Mouse (Mus musculus) spleen, postnatal 14 days (tissue): ENCODE measurements around the gene Fkbp10.

Experiments
- DNase-seq, 2 experiments: peaks; one replicate each; pipeline ENCODE4 v3.0.0; 2021 to 2022; ENCODE audit warnings: low spot score in 2 of 2

The Fkbp10 gene

DNA sequence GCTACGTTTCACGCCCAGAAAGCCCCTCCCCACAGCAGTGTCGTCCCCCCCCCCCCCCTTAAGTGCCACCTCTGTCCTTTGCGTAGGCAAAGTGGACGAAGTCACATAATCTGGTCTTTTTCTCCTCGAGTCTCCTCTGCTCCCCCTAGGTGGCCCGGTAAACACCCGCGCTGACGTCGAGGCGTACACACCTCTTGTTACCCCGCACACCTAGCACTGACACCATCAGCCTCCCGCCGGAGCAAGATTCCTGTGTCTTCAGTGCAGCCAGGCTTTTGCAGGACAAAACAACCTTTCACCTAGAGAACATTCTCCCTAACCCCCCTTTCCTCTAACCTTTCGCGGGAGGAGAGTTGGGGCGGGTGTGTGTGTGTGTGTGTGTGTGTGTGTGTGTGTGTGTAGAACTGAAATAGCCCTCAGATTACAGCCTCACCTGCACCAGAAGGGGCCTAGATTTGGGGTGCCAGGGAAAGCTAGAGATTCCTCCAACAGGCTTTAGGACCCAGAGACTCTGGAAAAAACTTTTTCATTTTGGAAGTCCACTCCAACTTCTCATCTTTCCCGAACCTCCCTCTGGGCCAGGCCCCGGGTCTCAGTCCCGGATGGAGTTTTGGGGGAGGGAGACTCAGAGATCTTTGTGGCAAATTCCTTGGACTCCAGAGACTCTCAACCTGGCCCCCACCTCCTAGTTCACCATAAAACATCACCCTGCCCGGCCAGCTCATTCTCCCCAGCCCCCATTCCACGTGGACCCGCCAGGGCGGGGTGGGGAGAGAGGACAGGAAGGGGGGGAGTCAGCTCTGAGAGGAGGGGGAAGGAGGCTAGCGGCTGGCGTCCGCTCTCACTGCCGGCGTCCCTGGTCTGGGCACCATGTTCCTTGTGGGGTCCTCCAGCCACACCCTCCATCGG, at the start of gene Fkbp10:
Fkbp10 (plus strand) TSS at position 784 of the 909 bp plus-strand sequence.
- DNase-seq = no peak

- DNase-seq = no peak
Observed at GRCm38 (mm10) chr11:100369145-100369544, 46.4 kb upstream of the Fkbp10 start.

DNA sequence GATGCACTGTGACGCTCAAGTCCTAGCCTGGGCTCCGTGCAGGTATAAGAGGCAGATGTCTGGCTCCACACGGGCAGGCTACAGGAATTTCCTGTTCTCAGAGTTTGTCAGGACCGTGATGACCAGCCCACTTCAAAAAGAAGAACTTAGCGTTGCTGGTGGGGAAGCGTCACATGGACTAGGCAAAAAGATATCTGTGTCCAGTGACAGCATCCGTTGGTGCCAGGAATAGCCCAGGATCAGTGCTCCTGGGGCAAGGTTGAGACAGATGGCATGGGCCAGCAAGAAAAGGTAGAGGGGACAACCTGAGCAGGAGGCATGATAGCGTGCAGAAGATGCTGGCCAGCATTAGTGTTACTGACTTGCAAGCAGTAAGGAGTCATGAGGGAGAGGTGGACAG, 45.7 kb upstream of the Fkbp10 start:
- DNase-seq = no peak

- DNase-seq = no peak
Observed at GRCm38 (mm10) chr11:100371981-100372558, 43.4 kb upstream of the Fkbp10 start.

- DNase-seq = no peak
Observed at GRCm38 (mm10) chr11:100375127-100375526, 40.4 kb upstream of the Fkbp10 start.

- DNase-seq = no peak
Observed at GRCm38 (mm10) chr11:100376005-100376404, 39.5 kb upstream of the Fkbp10 start.

DNA sequence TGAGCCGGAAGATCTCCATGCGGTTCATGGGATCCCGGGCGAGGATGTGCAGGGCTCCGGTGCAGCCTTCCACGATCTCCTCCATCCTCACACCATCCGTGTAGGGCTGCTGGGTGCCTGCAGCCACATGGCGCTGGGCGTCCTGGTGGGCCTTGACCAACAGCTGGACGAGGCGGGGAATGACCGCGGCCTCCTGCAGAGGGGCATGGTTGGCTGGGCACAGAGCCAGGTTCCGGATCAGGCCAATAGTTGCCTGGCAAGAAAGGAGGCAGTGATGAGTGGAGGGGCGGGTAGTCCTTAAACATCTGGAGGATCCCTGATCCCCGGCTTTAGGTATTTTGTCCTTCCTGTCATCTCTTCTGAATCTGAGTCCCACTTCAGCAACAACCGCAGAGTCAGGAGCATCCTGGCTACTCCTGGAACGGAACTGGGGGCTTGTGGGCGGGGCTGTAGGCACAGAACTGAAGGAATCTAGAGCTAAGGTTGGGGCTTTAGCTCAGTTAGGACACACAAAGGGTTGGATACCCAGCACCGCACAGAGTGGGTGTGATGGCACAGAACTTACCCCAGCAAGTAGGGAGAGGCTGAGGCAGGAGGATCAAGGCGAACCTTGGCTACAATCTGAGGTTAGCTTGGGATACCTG, 38.6 kb upstream of the Fkbp10 start:
- no peak for DNase-seq

GRCm38 (mm10) chr11:100377989-100378388, 37.5 kb upstream of the Fkbp10 start:
- DNase-seq = no peak

GRCm38 (mm10) chr11:100378446-100378845, 37.1 kb upstream of the Fkbp10 start:
- no peak for DNase-seq

GRCm38 (mm10) chr11:100379311-100379710, 36.2 kb upstream of the Fkbp10 start:
- DNase-seq = no peak

- DNase-seq = no peak
Observed at GRCm38 (mm10) chr11:100382682-100383081, 32.8 kb upstream of the Fkbp10 start.

DNA sequence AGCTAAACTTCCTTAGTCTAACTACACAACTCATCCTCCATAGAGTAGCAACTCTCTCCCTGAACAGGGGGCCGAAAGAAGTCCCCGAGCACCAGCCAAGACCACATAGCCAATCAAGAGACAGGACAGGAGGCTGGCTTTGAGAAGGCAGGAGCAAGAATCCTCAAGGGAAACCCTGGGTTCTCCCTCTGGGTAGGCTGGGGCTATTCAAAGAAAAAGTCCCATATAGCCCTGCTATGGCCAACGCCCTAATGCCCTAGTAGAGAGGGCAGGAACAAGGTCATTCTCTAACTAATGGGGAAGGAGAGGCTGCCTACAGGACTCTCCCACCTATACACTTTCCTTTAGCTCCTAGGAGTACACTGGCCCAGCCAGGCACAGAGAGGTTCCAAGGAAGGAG, 30.5 kb upstream of the Fkbp10 start:
- DNase-seq = no peak

DNA sequence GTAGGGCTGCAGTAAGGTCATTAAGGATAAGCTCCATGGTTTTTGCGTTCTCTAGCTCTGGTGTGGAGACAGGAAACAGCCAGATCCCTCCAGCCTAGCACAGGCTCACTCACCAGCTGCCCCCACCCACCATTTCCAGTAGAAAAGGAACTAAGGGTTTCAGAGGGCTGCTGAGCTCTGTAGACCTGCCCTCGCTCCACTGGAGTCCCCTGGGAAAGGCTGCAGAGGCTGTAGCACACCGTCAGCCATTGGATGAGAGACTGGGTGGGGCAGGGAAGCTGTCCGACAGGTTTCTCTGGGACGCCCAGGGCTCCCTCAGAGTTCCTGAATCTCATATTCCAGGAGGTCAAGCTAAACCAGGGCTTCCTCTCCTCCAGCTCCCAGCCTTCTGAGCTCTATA, 28.9 kb upstream of the Fkbp10 start:
- DNase-seq = no peak

- DNase-seq = no peak
Observed at GRCm38 (mm10) chr11:100387111-100387510, 28.4 kb upstream of the Fkbp10 start.

DNA sequence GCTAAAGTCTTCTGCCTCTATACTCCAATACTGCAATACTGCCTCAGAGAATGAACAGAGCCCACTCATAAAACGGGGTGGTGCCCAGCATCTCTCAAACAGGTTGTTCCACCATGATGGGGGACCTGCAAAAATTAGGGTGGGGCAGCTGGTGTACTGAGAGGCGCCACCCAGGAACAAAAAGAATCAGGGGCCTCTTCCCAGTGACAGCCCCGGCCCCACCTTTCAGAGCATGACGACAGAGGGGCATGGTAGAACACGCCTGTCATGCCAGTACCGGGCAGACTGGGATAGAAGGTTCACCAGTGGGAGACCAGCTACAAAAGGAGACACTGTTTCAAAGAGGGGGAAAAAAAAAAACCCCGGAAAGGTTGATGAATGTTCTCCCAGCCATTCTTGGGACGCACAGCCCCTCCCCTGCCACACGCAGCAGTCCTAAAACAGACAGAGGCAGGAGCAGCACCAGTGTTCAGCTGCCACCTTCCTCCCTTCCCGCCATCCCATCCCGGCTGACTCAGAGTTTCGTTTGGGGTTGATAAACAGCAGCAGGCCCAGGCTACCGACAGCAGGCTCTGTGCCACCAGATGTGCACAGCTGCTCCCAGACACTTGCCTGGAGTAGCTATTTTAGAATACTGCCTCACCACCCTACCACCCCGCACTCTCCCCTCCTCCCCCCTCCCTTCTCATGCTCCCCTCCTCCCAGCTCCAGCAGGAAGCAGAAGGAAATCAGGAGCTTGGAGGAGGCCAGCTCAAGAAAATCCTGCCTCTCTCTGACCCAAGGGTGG, 27.7 kb upstream of the Fkbp10 start:
- DNase-seq = no peak

DNA sequence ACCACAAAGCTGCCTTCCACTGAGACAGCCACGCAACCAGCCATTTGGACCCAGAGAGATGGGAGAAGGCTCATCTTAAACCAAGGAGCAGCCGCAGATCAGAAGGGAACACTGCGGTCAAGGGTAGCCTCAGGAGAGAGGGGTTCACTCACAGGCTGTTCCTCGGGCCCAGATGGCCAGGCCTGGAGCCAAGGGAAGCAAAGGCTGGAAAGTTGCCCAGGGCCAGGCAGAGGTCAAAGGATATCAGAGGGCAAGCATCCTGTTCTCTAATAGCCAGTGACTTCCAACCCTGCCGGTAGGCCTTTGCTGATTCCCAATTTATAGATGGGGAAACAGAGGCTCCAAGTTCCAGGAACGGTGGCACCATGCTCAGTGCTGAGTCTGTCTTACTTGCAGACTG, 26.9 kb upstream of the Fkbp10 start:
- no peak for DNase-seq

- DNase-seq = no peak
Observed at GRCm38 (mm10) chr11:100389931-100390445, 25.5 kb upstream of the Fkbp10 start.

DNA sequence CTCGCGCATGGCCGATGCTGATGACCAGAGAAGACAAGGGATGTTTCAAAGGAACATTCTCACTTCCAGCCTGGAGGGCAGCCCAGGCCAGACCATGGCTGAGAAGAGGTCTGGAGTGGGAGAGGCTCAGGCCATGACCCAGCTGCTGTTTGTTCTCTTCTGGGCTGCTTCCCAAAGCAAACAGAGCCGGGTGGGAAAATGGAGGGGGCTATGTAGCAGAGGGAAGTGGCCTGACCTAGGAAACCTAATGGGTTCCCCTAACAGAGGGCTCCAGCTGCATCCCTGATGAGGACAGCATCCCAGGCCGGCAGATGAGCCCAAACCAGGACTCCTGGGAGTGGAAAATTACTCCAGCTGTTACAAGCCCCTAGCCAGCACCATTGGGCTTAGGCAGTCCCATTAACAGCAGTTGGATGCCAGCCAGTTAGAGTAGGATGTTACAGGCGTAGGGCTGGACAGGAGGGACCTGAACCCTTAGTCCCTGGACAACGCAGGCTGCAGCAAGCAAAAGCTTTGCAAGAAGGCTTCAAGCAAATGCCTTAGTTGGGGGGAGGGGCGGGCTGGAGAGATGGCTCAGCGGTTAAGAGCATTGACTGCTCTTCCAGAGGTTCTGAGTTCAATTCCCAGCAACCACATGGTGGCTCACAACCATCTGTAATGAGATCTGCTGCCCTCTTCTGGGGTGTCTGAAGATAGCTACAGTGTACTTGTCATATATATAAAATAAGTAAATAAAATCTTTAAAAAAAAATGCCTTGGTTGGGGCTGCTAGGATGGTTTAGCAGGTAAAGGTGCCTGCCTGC, 24.2 kb upstream of the Fkbp10 start:
- no peak for DNase-seq

DNA sequence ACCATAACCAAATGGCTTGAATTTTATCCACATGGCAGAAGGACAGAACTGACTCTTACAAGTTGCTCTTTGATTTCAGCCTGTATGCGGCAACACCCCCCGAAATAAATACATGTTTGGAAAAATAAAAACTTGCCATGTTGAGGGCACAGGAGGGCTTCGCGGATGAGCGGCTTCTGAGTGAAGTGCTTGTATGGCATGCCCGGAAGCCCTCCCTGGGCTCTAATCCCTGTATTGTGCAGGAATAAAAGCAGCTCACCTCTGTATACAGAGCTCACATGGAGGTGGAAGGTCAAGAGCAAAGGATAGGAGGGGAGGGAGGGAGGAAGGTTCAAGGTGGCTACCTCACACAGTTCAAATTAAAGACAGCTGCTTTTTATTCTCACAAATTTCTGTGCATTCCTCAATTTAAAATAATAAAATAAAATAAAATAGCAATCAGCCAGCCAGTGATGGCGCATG, 23.6 kb upstream of the Fkbp10 start:
- no peak for DNase-seq

- no peak for DNase-seq
Observed at GRCm38 (mm10) chr11:100392958-100393357, 22.5 kb upstream of the Fkbp10 start.

DNA sequence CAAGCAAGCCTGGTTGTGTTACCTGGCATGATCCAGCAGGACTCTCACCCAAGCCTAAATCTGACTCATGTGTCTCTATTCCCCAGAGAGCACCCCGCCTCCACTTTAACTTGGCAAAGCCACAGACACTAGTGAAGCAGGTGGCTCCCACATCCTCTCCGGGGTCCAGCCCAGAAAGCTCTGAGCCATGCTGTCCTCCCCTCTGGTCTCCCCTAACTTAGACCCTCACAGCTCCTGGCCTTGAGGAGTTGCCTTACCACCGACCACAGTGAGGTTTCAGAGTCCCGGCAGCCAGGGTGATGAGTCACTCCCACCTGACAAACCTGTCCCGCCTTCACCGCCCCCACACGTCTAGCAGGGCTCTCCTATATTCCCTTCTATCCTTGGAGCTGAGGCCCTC, 21.8 kb upstream of the Fkbp10 start:
- no peak for DNase-seq
